ENCODE assay signal across 9 mouse cellular contexts in genomic region chr2:112267547-112268269, GRCm38 (mm10). TPM values are rescaled to one million over a fixed set of nuclear protein-coding genes. Genes with fewer than 3 reads are reported as not detected.
DNase-seq lines count a peak whose midpoint lies in the region; ATAC-seq and TF ChIP-seq lines count a peak whose summit lies in the region.
"Had no signal": no experiment of that assay in that cellular context is flagged by ENCODE, and none has a peak within 500 bp of the region (broad histone marks: within the 10 kb centered on the region; RNA-seq: fewer than 3 reads in every experiment).

No protein-coding gene starts in this region.

- no peaks in the 10 kb centered on the region for H3K27me3 ChIP-seq in lung, embryonic 14.5 days (ENCODE audit: insufficient read depth, low read length)
- H3K27me3 ChIP-seq in forebrain, embryonic 14.5 days (replicated peaks; ENCODE audit: control insufficient read depth, insufficient read depth, low read length) = no peaks in the 10 kb centered on the region
- H3K27me3 ChIP-seq in limb, embryonic 14.5 days (ENCODE audit: control insufficient read depth, insufficient read depth, low read length) = no peaks in the 10 kb centered on the region

- 68% methylated on average over 8 of the region's 8 CpGs for WGBS in lung, embryonic 14.5 days
- 80% methylated on average over 8 of the region's 8 CpGs for WGBS in forebrain, embryonic 14.5 days
- 70% methylated on average over 8 of the region's 8 CpGs for WGBS in limb, embryonic 14.5 days

- no peaks in the 10 kb centered on the region for H3K36me3 ChIP-seq in lung, embryonic 14.5 days (ENCODE audit: insufficient read depth)
- no peaks in the 10 kb centered on the region for H3K36me3 ChIP-seq in forebrain, embryonic 14.5 days (ENCODE audit: control insufficient read depth, insufficient read depth, low read length)
- H3K36me3 ChIP-seq in limb, embryonic 14.5 days (ENCODE audit: control insufficient read depth, insufficient read depth, low read length) = no peaks in the 10 kb centered on the region

- H3K9me3 ChIP-seq in lung, embryonic 14.5 days (ENCODE audit: low read depth, low read length) = no peaks in the 10 kb centered on the region
- no peaks in the 10 kb centered on the region for H3K9me3 ChIP-seq in forebrain, embryonic 14.5 days (replicated peaks; ENCODE audit: control insufficient read depth, low read length)
- no peaks in the 10 kb centered on the region for H3K9me3 ChIP-seq in limb, embryonic 14.5 days (ENCODE audit: control insufficient read depth, low read length)

- no peak for TF ChIP-seq POLR2A in limb, embryonic 14.5 days (IDR thresholded peaks at IDR 0.05; ENCODE audit: borderline replicate concordance, extremely low read depth, insufficient read depth, insufficient read length)

- TF ChIP-seq CTCF in lung, embryonic 14.5 days (IDR thresholded peaks at IDR 0.05; ENCODE audit: low read depth) = no peak

- ATAC-seq in lung, embryonic 14.5 days (ENCODE audit: insufficient read depth) = no peak
- ATAC-seq in forebrain, embryonic 14.5 days = no peak
- no peak for ATAC-seq in limb, embryonic 14.5 days (ENCODE audit: low FRiP score, low read depth)
- peak; percentile 42; the same call in 1 of the 2 replicates for ATAC-seq in neutrophil, adult 5-6 weeks (ENCODE audit: extremely low read depth, insufficient number of reproducible peaks, low FRiP score, poor library complexity, severe bottlenecking)

- no peak for DNase-seq in lung, embryonic 14.5 days
- no peak for DNase-seq in lung, adult 18-20 months
- no peak for DNase-seq in forebrain, embryonic 14.5 days (ENCODE audit: low spot score)
- DNase-seq in limb, embryonic 14.5 days (ENCODE audit: low spot score) = no peak
- DNase-seq in left cerebral cortex, adult 9 months (ENCODE audit: low spot score in 2 of 2) = no peak
- DNase-seq in right cerebral cortex, adult 2 months (ENCODE audit: low spot score in 2 of 2) = no peak
- DNase-seq in left cerebral cortex, adult 8-10 months (ENCODE audit: low spot score in 2 of 2) = no peak

- peaks cover 10% of the 10 kb centered on the region; the same call in 1 of the 2 replicates for H3K4me1 ChIP-seq in lung, embryonic 14.5 days (ENCODE audit: insufficient read depth)
- H3K4me1 ChIP-seq in forebrain, embryonic 14.5 days (ENCODE audit: control insufficient read depth, insufficient read depth, low read length) = peaks cover 31% of the 10 kb centered on the region
- peaks cover 10% of the 10 kb centered on the region for H3K4me1 ChIP-seq in limb, embryonic 14.5 days (ENCODE audit: control insufficient read depth, insufficient read depth, low read length)

- H3K4me3 ChIP-seq in lung, embryonic 14.5 days (ENCODE audit: low read depth, low read length) = peak overlapping the region; percentile 74
- H3K4me3 ChIP-seq in forebrain, embryonic 14.5 days (ENCODE audit: low read depth, low read length) = peak overlapping the region; percentile 82
- H3K4me3 ChIP-seq in limb, embryonic 14.5 days (replicated peaks; ENCODE audit: low read length) = no peak overlapping the region

- H3K27ac ChIP-seq in lung, embryonic 14.5 days (ENCODE audit: low read depth) = no peak overlapping the region
- H3K27ac ChIP-seq in forebrain, embryonic 14.5 days (ENCODE audit: low read depth, low read length) = no peak overlapping the region
- no peak overlapping the region for H3K27ac ChIP-seq in limb, embryonic 14.5 days (replicated peaks; ENCODE audit: low read depth, low read length)

- no peak overlapping the region; the same call in 1 of the 2 replicates for H3K9ac ChIP-seq in lung, embryonic 14.5 days
- no peak overlapping the region for H3K9ac ChIP-seq in forebrain, embryonic 14.5 days (ENCODE audit: low read length)
- H3K9ac ChIP-seq in limb, embryonic 14.5 days (ENCODE audit: low read depth, low read length, severe bottlenecking) = no peak overlapping the region

- H3K4me2 ChIP-seq in lung, embryonic 14.5 days = peak overlapping the region; percentile 95
- peak overlapping the region; percentile 95 for H3K4me2 ChIP-seq in forebrain, embryonic 14.5 days (ENCODE audit: low read length)
- H3K4me2 ChIP-seq in limb, embryonic 14.5 days (replicated peaks; ENCODE audit: low read depth, low read length, severe bottlenecking) = peak overlapping the region; percentile 84

RNA-seq across cellular contexts. Expression of gene Gm21985, which starts 1.6 kb away (rescaled TPM):
- not detected in 2 replicates for polyA plus RNA-seq in lung, embryonic 14.5 days (2014; fragmentation: Nextera tagmentation; extraction: Ambion mirVana)
- not detected in 2 replicates for polyA plus RNA-seq in forebrain, embryonic 14.5 days (2014; fragmentation: Nextera tagmentation; extraction: Ambion mirVana)
- polyA plus RNA-seq in limb, embryonic 14.5 days (2012; rRNA removed) = 0.03 TPM in 1 of 2 replicates, not detected in the other
- polyA plus RNA-seq in limb, embryonic 14.5 days (2014; fragmentation: Nextera tagmentation; extraction: Ambion mirVana) = not detected in 2 replicates
- total RNA-seq in neutrophil, adult 5-6 weeks (2017) = 2.0 TPM in 1 of 2 replicates, not detected in the other
- 1 to 10 TPM; 1.9 to 4.3 (median 2.9) TPM for total RNA-seq in left cerebral cortex, adult 8-10 months (2022)
- polyA plus RNA-seq: neural tube, embryonic 11.5 days had no signal

RNA-seq across cellular contexts. Expression of gene Slc12a6, which starts 2.1 kb away (rescaled TPM):
- 11.6 and 11.9 TPM in 2 replicates for polyA plus RNA-seq in lung, embryonic 14.5 days (2014; fragmentation: Nextera tagmentation; extraction: Ambion mirVana)
- 15.0 and 16.5 TPM in 2 replicates for polyA plus RNA-seq in forebrain, embryonic 14.5 days (2014; fragmentation: Nextera tagmentation; extraction: Ambion mirVana)
- polyA plus RNA-seq in limb, embryonic 14.5 days (2012; rRNA removed) = 32.5 TPM in 2 replicates
- 14.1 and 15.4 TPM in 2 replicates for polyA plus RNA-seq in limb, embryonic 14.5 days (2014; fragmentation: Nextera tagmentation; extraction: Ambion mirVana)
- 376 and 406 TPM in 2 replicates for total RNA-seq in neutrophil, adult 5-6 weeks (2017)
- 100 to 1,000 TPM; 105 to 127 (median 118) TPM for total RNA-seq in left cerebral cortex, adult 8-10 months (2022)

RNA-seq across cellular contexts. Expression of gene Nop10, which starts 6.0 kb away (rescaled TPM):
- 187 and 196 TPM in 2 replicates for polyA plus RNA-seq in lung, embryonic 14.5 days (2014; fragmentation: Nextera tagmentation; extraction: Ambion mirVana)
- 170 and 190 TPM in 2 replicates for polyA plus RNA-seq in forebrain, embryonic 14.5 days (2014; fragmentation: Nextera tagmentation; extraction: Ambion mirVana)
- polyA plus RNA-seq in limb, embryonic 14.5 days (2012; rRNA removed) = 147 and 150 TPM in 2 replicates
- polyA plus RNA-seq in limb, embryonic 14.5 days (2014; fragmentation: Nextera tagmentation; extraction: Ambion mirVana) = 193 and 210 TPM in 2 replicates
- total RNA-seq in neutrophil, adult 5-6 weeks (2017) = 34.6 and 45.7 TPM in 2 replicates
- 10 to 100 TPM; 49.0 to 56.9 (median 52.8) TPM for total RNA-seq in left cerebral cortex, adult 8-10 months (2022)

RNA-seq across cellular contexts. Expression of gene Nutm1, which starts 8.6 kb away (rescaled TPM):
- polyA plus RNA-seq in lung, embryonic 14.5 days (2014; fragmentation: Nextera tagmentation; extraction: Ambion mirVana) = 0.11 TPM in 2 replicates
- polyA plus RNA-seq in forebrain, embryonic 14.5 days (2014; fragmentation: Nextera tagmentation; extraction: Ambion mirVana) = not detected in 2 replicates
- not detected in 2 replicates for polyA plus RNA-seq in limb, embryonic 14.5 days (2012; rRNA removed)
- not detected in 2 replicates for polyA plus RNA-seq in limb, embryonic 14.5 days (2014; fragmentation: Nextera tagmentation; extraction: Ambion mirVana)
- total RNA-seq in neutrophil, adult 5-6 weeks (2017) = not detected in 2 replicates
- under 1 TPM in 1 of 4 experiments, not detected in 3; 0.09 TPM for total RNA-seq in left cerebral cortex, adult 8-10 months (2022)
- polyA plus RNA-seq: neural tube, embryonic 11.5 days had no signal

RNA-seq across cellular contexts. Expression of gene Lpcat4, which starts 28.4 kb away (rescaled TPM):
- polyA plus RNA-seq in lung, embryonic 14.5 days (2014; fragmentation: Nextera tagmentation; extraction: Ambion mirVana) = 19.3 TPM in 2 replicates
- polyA plus RNA-seq in forebrain, embryonic 14.5 days (2014; fragmentation: Nextera tagmentation; extraction: Ambion mirVana) = 8.1 and 13.0 TPM in 2 replicates
- polyA plus RNA-seq in limb, embryonic 14.5 days (2012; rRNA removed) = 39.9 and 64.6 TPM in 2 replicates
- polyA plus RNA-seq in limb, embryonic 14.5 days (2014; fragmentation: Nextera tagmentation; extraction: Ambion mirVana) = 19.7 and 20.9 TPM in 2 replicates
- 12.5 and 19.2 TPM in 2 replicates for total RNA-seq in neutrophil, adult 5-6 weeks (2017)
- total RNA-seq in left cerebral cortex, adult 8-10 months (2022) = 100 to 1,000 TPM; 153 to 175 (median 161) TPM
